Mouse (Mus musculus): ENCODE data around the gene Eif4g3. TPM values are rescaled to one million over a fixed set of nuclear protein-coding genes. Genes with fewer than 3 reads are reported as not detected.

Eif4g3 gene
- total and polyA plus RNA-seq, 2 experiments from 2014 or later = 36.5 to 55.9 TPM

- H3K36me3 ChIP-seq (ENCODE audit: insufficient read depth, low read length) = 0 out of 2 replicates have a peak, but pooled peaks cover 5% of the 10 kb centered on the region
- no peaks in the 10 kb centered on the region for H3K27me3 ChIP-seq (ENCODE audit: insufficient read depth, low read length)
- H3K9me3 ChIP-seq (ENCODE audit: low read length) = no peaks in the 10 kb centered on the region
- DNase-seq (ENCODE audit: low spot score) (no peak), ATAC-seq (no peak)
- peaks cover 19% of the 10 kb centered on the region; the same call in 1 of the 2 replicates for H3K4me1 ChIP-seq (ENCODE audit: insufficient read depth, low read length)
- H3K27ac ChIP-seq = no peak overlapping the region
- TF ChIP-seq CTCF (IDR thresholded peaks at IDR 0.05; ENCODE audit: low read depth) = peak; percentile 40
- 79% methylated on average over 3 of the region's 3 CpGs for WGBS
- H3K4me3 ChIP-seq (ENCODE audit: low read length) = no peak overlapping the region
- H3K9ac ChIP-seq (replicated peaks; ENCODE audit: low read length) = no peak overlapping the region
- no peak overlapping the region for H3K4me2 ChIP-seq (ENCODE audit: low read depth, low read length)
Measured at GRCm38 (mm10) chr4:138040589-138040988, 47.8 kb downstream of the Eif4g3 start.

- Histone ChIP-seq H3K4me3 (ENCODE audit: low read length) (no peak overlapping the region), H3K4me1 (ENCODE audit: insufficient read depth, low read length) (peaks cover 15% of the 10 kb centered on the region; the same call in 1 of the 2 replicates), H3K36me3 (ENCODE audit: insufficient read depth, low read length) (0 out of 2 replicates have a peak, but pooled peaks cover 5% of the 10 kb centered on the region), H3K4me2 (ENCODE audit: low read depth, low read length) (no peak overlapping the region), H3K9me3 (ENCODE audit: low read length) (no peaks in the 10 kb centered on the region), H3K27me3 (ENCODE audit: insufficient read depth, low read length) (no peaks in the 10 kb centered on the region), H3K27ac (0 out of 2 replicates have a peak overlapping the region, but pooled peaks have one; percentile 11), H3K9ac (replicated peaks; ENCODE audit: low read length) (no peak overlapping the region)
- TF ChIP-seq CTCF (IDR thresholded peaks at IDR 0.05; ENCODE audit: low read depth) = no peak
- peak; percentile 35 for DNase-seq (ENCODE audit: low spot score)
- ATAC-seq = peak; percentile 53; the same call in 1 of the 2 replicates
- WGBS = 46% methylated on average over 12 of the region's 12 CpGs
Measured at GRCm38 (mm10) chr4:138041566-138042256, 48.9 kb downstream of the Eif4g3 start.

GRCm38 (mm10) chr4:138042257-138042589 is 49.4 kb downstream of the Eif4g3 start:
- Histone ChIP-seq H3K4me3 (ENCODE audit: low read length) (no peak overlapping the region), H3K27me3 (ENCODE audit: insufficient read depth, low read length) (no peaks in the 10 kb centered on the region), H3K4me1 (ENCODE audit: insufficient read depth, low read length) (peaks cover 13% of the 10 kb centered on the region; the same call in 1 of the 2 replicates), H3K36me3 (ENCODE audit: insufficient read depth, low read length) (0 out of 2 replicates have a peak, but pooled peaks cover 5% of the 10 kb centered on the region), H3K27ac (no peak overlapping the region), H3K9me3 (ENCODE audit: low read length) (no peaks in the 10 kb centered on the region), H3K9ac (replicated peaks; ENCODE audit: low read length) (no peak overlapping the region), H3K4me2 (ENCODE audit: low read depth, low read length) (no peak overlapping the region)
- WGBS = 52% methylated on average over 2 of the region's 2 CpGs
- ATAC-seq (no peak), DNase-seq (ENCODE audit: low spot score) (no peak)
- no peak for TF ChIP-seq CTCF (IDR thresholded peaks at IDR 0.05; ENCODE audit: low read depth)

GRCm38 (mm10) chr4:138042625-138043024 is 49.8 kb downstream of the Eif4g3 start:
- no peaks in the 10 kb centered on the region for H3K27me3 ChIP-seq (ENCODE audit: insufficient read depth, low read length)
- WGBS = 85% methylated on average over 5 of the region's 5 CpGs
- peaks cover 13% of the 10 kb centered on the region; the same call in 1 of the 2 replicates for H3K4me1 ChIP-seq (ENCODE audit: insufficient read depth, low read length)
- DNase-seq (ENCODE audit: low spot score) (no peak), ATAC-seq (no peak)
- TF ChIP-seq CTCF (IDR thresholded peaks at IDR 0.05; ENCODE audit: low read depth) = no peak
- no peak overlapping the region for H3K4me2 ChIP-seq (ENCODE audit: low read depth, low read length)
- no peak overlapping the region for H3K27ac ChIP-seq
- H3K36me3 ChIP-seq (ENCODE audit: insufficient read depth, low read length) = 0 out of 2 replicates have a peak, but pooled peaks cover 5% of the 10 kb centered on the region
- no peak overlapping the region for H3K4me3 ChIP-seq (ENCODE audit: low read length)
- H3K9me3 ChIP-seq (ENCODE audit: low read length) = no peaks in the 10 kb centered on the region
- H3K9ac ChIP-seq (replicated peaks; ENCODE audit: low read length) = no peak overlapping the region

- no peaks in the 10 kb centered on the region for H3K27me3 ChIP-seq (ENCODE audit: insufficient read depth, low read length)
- H3K27ac ChIP-seq = no peak overlapping the region
- no peak for TF ChIP-seq CTCF (IDR thresholded peaks at IDR 0.05; ENCODE audit: low read depth)
- no peak for ATAC-seq
- no peak overlapping the region for H3K4me2 ChIP-seq (ENCODE audit: low read depth, low read length)
- 0 out of 2 replicates have a peak, but pooled peaks cover 5% of the 10 kb centered on the region for H3K36me3 ChIP-seq (ENCODE audit: insufficient read depth, low read length)
- DNase-seq (ENCODE audit: low spot score) = no peak
- H3K4me1 ChIP-seq (ENCODE audit: insufficient read depth, low read length) = peaks cover 7% of the 10 kb centered on the region; the same call in 1 of the 2 replicates
- H3K9ac ChIP-seq (replicated peaks; ENCODE audit: low read length) = no peak overlapping the region
- H3K4me3 ChIP-seq (ENCODE audit: low read length) = no peak overlapping the region
- whole genome bisulfite sequencing = 95% methylated on average over 16 of the region's 16 CpGs
- H3K9me3 ChIP-seq (ENCODE audit: low read length) = no peaks in the 10 kb centered on the region
Measured at GRCm38 (mm10) chr4:138044841-138045500, 52.1 kb downstream of the Eif4g3 start.

GRCm38 (mm10) chr4:138045809-138046208 is 53.0 kb downstream of the Eif4g3 start:
- Histone ChIP-seq H3K27ac (no peak overlapping the region), H3K9me3 (ENCODE audit: low read length) (no peaks in the 10 kb centered on the region), H3K27me3 (ENCODE audit: insufficient read depth, low read length) (no peaks in the 10 kb centered on the region), H3K9ac (replicated peaks; ENCODE audit: low read length) (no peak overlapping the region), H3K4me1 (ENCODE audit: insufficient read depth, low read length) (peaks cover 7% of the 10 kb centered on the region; the same call in 1 of the 2 replicates), H3K4me3 (ENCODE audit: low read length) (no peak overlapping the region), H3K4me2 (ENCODE audit: low read depth, low read length) (no peak overlapping the region), H3K36me3 (ENCODE audit: insufficient read depth, low read length) (0 out of 2 replicates have a peak, but pooled peaks cover 5% of the 10 kb centered on the region)
- DNase-seq (ENCODE audit: low spot score) = no peak
- peak; percentile 57 for TF ChIP-seq CTCF (IDR thresholded peaks at IDR 0.05; ENCODE audit: low read depth)
- ATAC-seq = no peak
- WGBS = 100% methylated on average over 1 of the region's 1 CpGs

All from hindbrain, postnatal 0 days (tissue).